Mouse (Mus musculus) urinary bladder, postnatal 14 days (tissue): ENCODE data around the gene Pnlip.

Source experiments
- DNase-seq: peaks from one replicate; pipeline ENCODE4 v3.0.0; 2021; ENCODE audit warnings: low spot score

Gene Pnlip

DNA sequence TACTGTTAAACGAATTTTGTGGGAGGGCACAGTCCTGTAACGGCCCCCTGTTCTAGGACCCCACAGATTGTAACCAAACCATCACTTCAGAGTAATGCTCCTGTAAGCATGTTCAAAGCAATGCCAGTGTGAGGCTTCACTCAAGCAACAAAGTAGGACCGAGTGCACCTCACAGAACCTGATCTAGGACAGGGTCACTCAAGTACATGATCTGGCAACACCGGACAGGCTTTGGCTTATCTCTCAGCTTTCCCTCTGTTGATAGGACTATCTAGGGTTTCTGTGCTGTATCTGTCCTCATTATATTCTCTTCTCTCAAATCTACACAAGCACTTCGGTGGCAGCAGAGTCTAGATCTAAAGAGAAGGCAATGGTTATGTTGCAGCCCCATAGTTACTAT is 74.3 kb downstream of the Pnlip start:
- DNase-seq = no peak

- no peak for DNase-seq
These were observed 75.5 kb downstream of the Pnlip start for GRCm38 (mm10) chr19:58727756-58728155.

- no peak for DNase-seq
These were observed 76.2 kb downstream of the Pnlip start, which contains the start of gene Pnliprp1 for GRCm38 (mm10) chr19:58728445-58729031. Gene Pnliprp1, plus strand, starts transcription at chr19:58728887.
